Mouse (Mus musculus): ENCODE measurements at regions not wholly inside any gene's neighbourhood (a gene's known extent, or its start where the extent isn't known, plus 50 kb on each side); places are given as distances from the start of the nearest gene placed in this dataset.

DNA sequence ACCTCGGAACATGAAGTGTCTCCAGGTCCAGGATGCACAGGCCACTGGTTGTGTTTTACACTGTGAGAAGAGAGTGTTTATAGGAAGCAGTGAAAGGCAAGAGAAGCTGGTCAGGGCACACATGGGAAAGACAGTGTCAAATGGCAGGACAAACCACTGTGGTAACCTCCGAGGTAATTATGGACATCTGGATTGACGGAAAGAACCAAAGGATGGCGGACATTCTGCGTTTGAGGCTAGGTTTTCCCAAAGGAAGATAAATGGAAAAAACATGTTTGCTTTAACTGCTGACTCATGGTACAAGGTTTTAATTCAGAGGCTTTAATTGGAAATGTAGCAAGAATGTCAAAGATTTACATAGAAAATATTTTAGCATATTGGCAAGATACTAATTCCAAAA, 80.2 kb downstream of the Tmem30b start:
- H3K4me3 ChIP-seq (ENCODE audit: low read depth, low read length): no peak overlapping the region
- H3K27ac ChIP-seq (ENCODE audit: low read length): no peak overlapping the region
- no peak overlapping the region for H3K9ac ChIP-seq (replicated peaks; ENCODE audit: low read depth)
- no peaks in the 10 kb centered on the region for H3K36me3 ChIP-seq (ENCODE audit: insufficient read depth, low read length)
- H3K4me2 ChIP-seq (replicated peaks; ENCODE audit: low read depth, low read length): no peak overlapping the region
- ATAC-seq (no peak), DNase-seq (ENCODE audit: low spot score) (no peak)
- WGBS: 87% methylated on average over 5 of the region's 5 CpGs
- TF ChIP-seq CTCF (IDR thresholded peaks at IDR 0.05) (no peak), EP300 (IDR thresholded peaks at IDR 0.05) (no peak)
- H3K27me3 ChIP-seq (replicated peaks; ENCODE audit: insufficient read depth, low read length): no peaks in the 10 kb centered on the region
- no peaks in the 10 kb centered on the region for H3K4me1 ChIP-seq (ENCODE audit: insufficient read depth, low read depth, low read length)
- no peaks in the 10 kb centered on the region for H3K9me3 ChIP-seq (ENCODE audit: low read length)

DNA sequence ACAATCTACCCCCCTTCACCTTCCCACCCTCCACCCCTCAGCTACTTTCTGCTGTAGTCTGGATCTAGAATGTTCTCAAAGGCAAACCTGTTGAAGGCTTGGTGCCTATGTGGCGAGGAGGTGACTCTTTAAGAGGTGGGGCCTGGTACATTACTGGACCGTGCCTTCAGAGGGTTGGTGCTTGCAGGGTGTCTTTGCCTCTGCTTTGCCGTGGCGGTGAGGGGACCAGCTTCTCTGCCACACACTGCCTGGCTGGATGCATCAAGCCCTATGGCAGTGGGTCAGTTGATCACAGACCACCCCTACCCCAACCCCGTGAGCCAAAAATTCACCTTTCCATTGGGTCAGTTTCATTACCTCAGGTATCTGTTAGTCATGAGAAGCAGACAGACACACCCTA, 81.9 kb downstream of the Tmem30b start:
- H3K9ac ChIP-seq (replicated peaks; ENCODE audit: low read depth): no peak overlapping the region
- ATAC-seq (no peak), DNase-seq (ENCODE audit: low spot score) (no peak)
- TF ChIP-seq CTCF (IDR thresholded peaks at IDR 0.05) (no peak), EP300 (IDR thresholded peaks at IDR 0.05) (no peak)
- H3K27ac ChIP-seq (ENCODE audit: low read length): no peak overlapping the region
- no peaks in the 10 kb centered on the region for H3K4me1 ChIP-seq (ENCODE audit: insufficient read depth, low read depth, low read length)
- H3K36me3 ChIP-seq (ENCODE audit: insufficient read depth, low read length): no peaks in the 10 kb centered on the region
- no peak overlapping the region for H3K4me3 ChIP-seq (ENCODE audit: low read depth, low read length)
- H3K27me3 ChIP-seq (replicated peaks; ENCODE audit: insufficient read depth, low read length): no peaks in the 10 kb centered on the region
- H3K4me2 ChIP-seq (replicated peaks; ENCODE audit: low read depth, low read length): no peak overlapping the region
- WGBS: 84% methylated on average over 5 of the region's 5 CpGs
- no peaks in the 10 kb centered on the region for H3K9me3 ChIP-seq (ENCODE audit: low read length)

DNA sequence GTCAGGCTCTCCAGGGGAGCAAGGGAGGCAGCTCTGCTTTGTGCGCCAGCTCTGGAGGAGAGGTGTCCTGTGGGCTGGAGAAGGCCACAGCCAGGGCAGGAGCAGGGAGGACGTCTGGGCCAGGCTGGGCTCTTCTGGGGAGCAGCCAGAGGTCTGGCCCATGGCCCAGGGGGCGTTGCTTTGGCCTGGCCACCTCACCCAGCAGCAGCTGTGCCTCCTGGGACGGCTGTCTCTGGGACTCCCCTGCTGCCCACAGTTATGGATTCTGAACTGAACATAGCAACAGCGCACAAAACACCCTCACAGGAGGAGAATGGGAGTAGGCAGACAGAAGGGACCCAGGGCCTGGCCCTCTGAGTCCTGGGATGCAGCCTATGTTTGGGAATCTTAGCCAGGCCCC, 84.1 kb downstream of the Tmem30b start:
- peak; percentile 85 for ATAC-seq
- H3K9me3 ChIP-seq (ENCODE audit: low read length): no peaks in the 10 kb centered on the region
- H3K27me3 ChIP-seq (replicated peaks; ENCODE audit: insufficient read depth, low read length): no peaks in the 10 kb centered on the region
- DNase-seq (ENCODE audit: low spot score): peak; percentile 59
- 38% methylated on average over 5 of the region's 5 CpGs for WGBS
- H3K36me3 ChIP-seq (ENCODE audit: insufficient read depth, low read length): no peaks in the 10 kb centered on the region
- no peak overlapping the region for H3K4me2 ChIP-seq (replicated peaks; ENCODE audit: low read depth, low read length)
- H3K4me1 ChIP-seq (ENCODE audit: insufficient read depth, low read depth, low read length): no peaks in the 10 kb centered on the region
- H3K9ac ChIP-seq (replicated peaks; ENCODE audit: low read depth): no peak overlapping the region
- H3K4me3 ChIP-seq (ENCODE audit: low read depth, low read length): no peak overlapping the region
- TF ChIP-seq CTCF (IDR thresholded peaks at IDR 0.05) (no peak), EP300 (IDR thresholded peaks at IDR 0.05) (no peak)
- H3K27ac ChIP-seq (ENCODE audit: low read length): no peak overlapping the region

DNA sequence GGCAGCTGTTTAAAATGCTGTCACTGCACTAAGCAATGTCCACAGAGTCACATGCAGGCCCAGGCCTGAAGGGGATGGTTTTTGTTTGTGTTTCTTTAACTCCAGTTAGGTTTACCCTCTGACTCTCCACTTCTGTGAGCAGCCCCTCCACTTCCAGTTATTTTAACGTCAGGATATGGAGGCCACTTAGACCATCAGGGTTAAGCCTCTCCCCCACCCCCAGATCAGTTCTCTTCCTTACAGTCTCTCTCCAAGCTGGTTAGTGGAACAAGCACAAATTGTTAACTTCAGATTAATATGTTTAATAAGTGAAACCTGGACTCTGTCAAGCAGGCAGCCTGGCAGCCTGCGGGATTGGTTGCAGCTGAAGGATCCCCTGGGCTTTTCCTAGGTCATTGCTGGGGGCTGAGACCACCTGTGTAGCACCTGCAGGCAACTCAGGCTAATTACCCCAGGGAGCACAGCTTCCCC, 85.9 kb downstream of the Tmem30b start:
- Histone ChIP-seq H3K36me3 (ENCODE audit: insufficient read depth, low read length) (no peaks in the 10 kb centered on the region), H3K4me2 (replicated peaks; ENCODE audit: low read depth, low read length) (no peak overlapping the region), H3K4me1 (ENCODE audit: insufficient read depth, low read depth, low read length) (no peaks in the 10 kb centered on the region), H3K27me3 (replicated peaks; ENCODE audit: insufficient read depth, low read length) (no peaks in the 10 kb centered on the region), H3K4me3 (ENCODE audit: low read depth, low read length) (no peak overlapping the region), H3K9ac (replicated peaks; ENCODE audit: low read depth) (no peak overlapping the region), H3K9me3 (ENCODE audit: low read length) (no peaks in the 10 kb centered on the region), H3K27ac (ENCODE audit: low read length) (no peak overlapping the region)
- no peak for TF ChIP-seq EP300 (IDR thresholded peaks at IDR 0.05)
- TF ChIP-seq CTCF (IDR thresholded peaks at IDR 0.05): no peak
- DNase-seq (ENCODE audit: low spot score) (no peak), ATAC-seq (no peak)
- 25% methylated on average over 2 of the region's 2 CpGs for WGBS

DNA sequence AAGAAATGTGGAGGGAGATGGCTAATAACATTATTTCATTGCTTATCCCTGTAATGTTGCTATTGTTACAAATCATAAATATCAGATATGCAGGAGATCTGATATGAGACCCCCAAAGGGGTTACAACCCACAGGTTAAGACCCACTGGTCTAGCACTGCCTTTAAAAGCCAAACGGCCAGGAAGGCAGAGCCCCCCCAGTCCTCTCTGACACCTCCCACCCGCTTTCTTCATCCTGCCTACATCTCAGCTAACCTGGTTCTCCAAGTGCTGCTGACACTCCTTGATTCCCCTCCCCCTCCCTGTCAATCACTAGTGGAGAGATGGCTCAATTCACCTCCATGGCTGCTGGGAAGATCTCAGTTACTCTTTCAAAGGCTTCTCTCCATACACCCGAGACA, 94.9 kb downstream of the Tmem30b start:
- no peak overlapping the region for H3K9ac ChIP-seq (replicated peaks; ENCODE audit: low read depth)
- H3K27me3 ChIP-seq (replicated peaks; ENCODE audit: insufficient read depth, low read length): no peaks in the 10 kb centered on the region
- 61% methylated on average over 3 of the region's 3 CpGs for WGBS
- no peak for ATAC-seq
- H3K4me1 ChIP-seq (ENCODE audit: insufficient read depth, low read depth, low read length): no peaks in the 10 kb centered on the region; the same call in 1 of the 2 replicates
- DNase-seq (ENCODE audit: low spot score): no peak
- no peak overlapping the region for H3K27ac ChIP-seq (ENCODE audit: low read length)
- no peak overlapping the region for H3K4me3 ChIP-seq (ENCODE audit: low read depth, low read length)
- TF ChIP-seq CTCF (IDR thresholded peaks at IDR 0.05) (no peak), EP300 (IDR thresholded peaks at IDR 0.05) (no peak)
- H3K9me3 ChIP-seq (ENCODE audit: low read length): no peaks in the 10 kb centered on the region
- H3K36me3 ChIP-seq (ENCODE audit: insufficient read depth, low read length): no peaks in the 10 kb centered on the region
- no peak overlapping the region for H3K4me2 ChIP-seq (replicated peaks; ENCODE audit: low read depth, low read length)

DNA sequence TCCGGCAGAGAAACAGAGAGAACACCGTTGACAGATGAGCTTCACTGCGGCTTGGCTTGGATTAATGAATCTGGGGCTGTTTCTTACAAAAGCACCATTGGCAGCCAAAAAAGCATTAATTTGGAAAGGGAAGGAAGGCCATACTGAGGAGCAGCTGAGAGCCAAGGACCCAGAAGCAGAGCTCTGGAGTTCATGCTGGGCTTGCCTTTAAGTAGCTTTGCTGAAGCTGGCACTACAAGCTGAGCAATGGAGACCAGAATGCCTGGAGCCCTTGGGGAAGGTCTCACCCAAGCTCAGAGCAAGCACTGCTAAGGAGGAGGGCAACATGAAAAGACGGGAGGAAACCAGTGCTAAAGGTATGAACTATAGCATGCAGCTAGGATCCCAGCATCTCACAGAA, 95.7 kb downstream of the Tmem30b start:
- TF ChIP-seq EP300 (IDR thresholded peaks at IDR 0.05): no peak
- TF ChIP-seq CTCF (IDR thresholded peaks at IDR 0.05): no peak
- ATAC-seq (no peak), DNase-seq (ENCODE audit: low spot score) (no peak)
- no peak overlapping the region for H3K4me3 ChIP-seq (ENCODE audit: low read depth, low read length)
- H3K27ac ChIP-seq (ENCODE audit: low read length): no peak overlapping the region
- H3K4me1 ChIP-seq (ENCODE audit: insufficient read depth, low read depth, low read length): no peaks in the 10 kb centered on the region; the same call in 1 of the 2 replicates
- H3K27me3 ChIP-seq (replicated peaks; ENCODE audit: insufficient read depth, low read length): no peaks in the 10 kb centered on the region
- WGBS: 83% methylated on average over 4 of the region's 4 CpGs
- H3K9ac ChIP-seq (replicated peaks; ENCODE audit: low read depth): no peak overlapping the region
- H3K9me3 ChIP-seq (ENCODE audit: low read length): no peaks in the 10 kb centered on the region
- H3K4me2 ChIP-seq (replicated peaks; ENCODE audit: low read depth, low read length): no peak overlapping the region
- H3K36me3 ChIP-seq (ENCODE audit: insufficient read depth, low read length): no peaks in the 10 kb centered on the region

DNA sequence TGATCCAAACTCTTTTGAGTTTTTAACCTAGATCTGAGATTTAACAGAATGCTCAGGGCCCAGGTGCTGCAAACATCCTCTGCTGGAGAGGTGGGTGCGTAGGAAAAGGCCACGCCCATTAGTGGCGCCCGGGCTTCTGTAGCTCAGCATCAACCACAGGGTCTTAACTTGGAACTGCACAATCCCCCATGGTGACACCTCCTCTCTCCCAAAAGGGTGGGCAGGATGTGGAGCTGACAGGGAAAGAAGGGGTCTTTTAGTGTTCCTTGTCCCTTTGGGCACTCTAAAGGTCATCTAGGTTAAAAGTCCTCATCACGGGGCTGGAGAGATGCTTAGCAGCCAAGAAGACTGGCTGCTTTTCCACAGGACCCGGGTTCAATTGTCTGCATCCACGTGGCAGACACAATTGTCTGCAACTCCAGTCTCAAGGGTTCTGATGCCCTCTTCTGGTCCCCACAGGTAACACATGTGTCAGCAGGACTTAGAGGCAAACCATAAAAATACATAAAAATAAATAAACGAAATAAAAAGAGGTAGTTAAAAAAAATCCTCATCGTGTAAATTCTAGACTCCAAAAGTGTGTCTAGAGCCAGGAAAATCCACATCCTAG, 96.2 kb downstream of the Tmem30b start:
- no peaks in the 10 kb centered on the region for H3K27me3 ChIP-seq (replicated peaks; ENCODE audit: insufficient read depth, low read length)
- no peaks in the 10 kb centered on the region for H3K36me3 ChIP-seq (ENCODE audit: insufficient read depth, low read length)
- ATAC-seq (no peak), DNase-seq (ENCODE audit: low spot score) (peak; percentile 42)
- no peak overlapping the region for H3K4me3 ChIP-seq (ENCODE audit: low read depth, low read length)
- TF ChIP-seq CTCF (IDR thresholded peaks at IDR 0.05) (peak; percentile 74), EP300 (IDR thresholded peaks at IDR 0.05) (no peak)
- H3K27ac ChIP-seq (ENCODE audit: low read length): no peak overlapping the region
- no peaks in the 10 kb centered on the region; the same call in 1 of the 2 replicates for H3K4me1 ChIP-seq (ENCODE audit: insufficient read depth, low read depth, low read length)
- H3K4me2 ChIP-seq (replicated peaks; ENCODE audit: low read depth, low read length): no peak overlapping the region
- H3K9ac ChIP-seq (replicated peaks; ENCODE audit: low read depth): no peak overlapping the region
- no peaks in the 10 kb centered on the region for H3K9me3 ChIP-seq (ENCODE audit: low read length)
- WGBS: 61% methylated on average over 9 of the region's 9 CpGs
